Mouse (Mus musculus) layer of hippocampus, adult 2 months (tissue): ENCODE data around the gene Polr3a. TPM values are rescaled to one million over a fixed set of nuclear protein-coding genes. Genes with fewer than 3 reads are reported as not detected.

Experiments
- DNase-seq, 2 experiments: peaks; one replicate each; pipeline ENCODE4 v3.0.0; 2022; ENCODE audit warnings: low spot score in 2 of 2
- H3K27ac ChIP-seq: fragments of 200-600 bp; 2 replicates; pipeline ENCODE4 v1.8.1; 2022
- H3K4me3 ChIP-seq: fragments of 200-600 bp; 2 replicates; pipeline ENCODE4 v1.8.1; 2022; ENCODE audit warnings: mild to moderate bottlenecking
- CTCF ChIP-seq: fragments of 200-600 bp; conservative IDR thresholded peaks from 2 replicates; pipeline ENCODE4 v1.8.1; 2022; ENCODE audit warnings: antibody characterized with exemption, mild to moderate bottlenecking, moderate library complexity
- long read RNA-seq, 2 experiments: library from polyadenylated mRNA; stranded (forward); transcript quantifications; one replicate each; pipeline ENCODE4 v2.0.0; 2021; ENCODE audit warnings: borderline mapping rate in 2 of 2
- total RNA-seq, 2 experiments: library from RNA; stranded (reverse); gene quantifications; 2 replicates each; pipeline ENCODE4 v1.2.3; 2021

Polr3a gene
- total RNA-seq: 10 to 100 TPM; 37.9 to 38.5 TPM
- long read RNA-seq, experiment 1, full-length matches to known transcripts: 10 of 15 reads
- long read RNA-seq, experiment 1, partial matches to known transcripts: 5 of 15 reads
- long read RNA-seq, experiment 1, other reads (novel, unspliced or antisense): 0 of 15 reads
- long read RNA-seq, experiment 2, full-length matches to known transcripts: 26 of 35 reads
- long read RNA-seq, experiment 2, partial matches to known transcripts: 2 of 35 reads
- long read RNA-seq, experiment 2, other reads (novel, unspliced or antisense): 7 of 35 reads

GRCm38 (mm10) chr14:24486773-24487227, at the start of gene Polr3a, which contains the start of gene Rps24:
TSS of gene Polr3a (minus strand) at chr14:24487058.
TSS of gene Rps24 (plus strand) at chr14:24487125.
- H3K4me3 ChIP-seq: peak within 1 kb of the TSS; percentile 75
- TF ChIP-seq CTCF: peak; percentile 94
- H3K27ac ChIP-seq: peak within 1 kb of the TSS; percentile 91
- peak; percentile 89 to 90 for DNase-seq

- TF ChIP-seq CTCF: no peak
- H3K4me3 ChIP-seq: no peak overlapping the region
- peak in 1 of 2 experiments; percentile 38 for DNase-seq
- peak overlapping the region; percentile 28; the same call in 1 of the 2 replicates for H3K27ac ChIP-seq
Observed at GRCm38 (mm10) chr14:24534865-24535545, 48.1 kb upstream of the Polr3a start.

GRCm38 (mm10) chr14:24530228-24530627, 43.4 kb upstream of the Polr3a start:
- H3K27ac ChIP-seq: no peak overlapping the region
- no peak for TF ChIP-seq CTCF
- DNase-seq: no peak
- no peak overlapping the region for H3K4me3 ChIP-seq

- DNase-seq: no peak
- H3K27ac ChIP-seq: peak overlapping the region; percentile 75
- no peak for TF ChIP-seq CTCF
- no peak overlapping the region for H3K4me3 ChIP-seq
Observed at GRCm38 (mm10) chr14:24526440-24526839, 39.6 kb upstream of the Polr3a start.

- TF ChIP-seq CTCF: no peak
- no peak for DNase-seq
- Histone ChIP-seq H3K27ac (peak overlapping the region; percentile 75), H3K4me3 (no peak overlapping the region)
Observed at GRCm38 (mm10) chr14:24525677-24526415, 39.0 kb upstream of the Polr3a start.

- Histone ChIP-seq H3K4me3 (no peak overlapping the region), H3K27ac (peak overlapping the region; percentile 75)
- TF ChIP-seq CTCF: no peak
- DNase-seq: no peak
Observed at GRCm38 (mm10) chr14:24525137-24525536, 38.3 kb upstream of the Polr3a start.

- TF ChIP-seq CTCF: no peak
Observed at GRCm38 (mm10) chr14:24521597-24521996, 34.7 kb upstream of the Polr3a start.

GRCm38 (mm10) chr14:24512527-24513161, 25.8 kb upstream of the Polr3a start:
- DNase-seq: peak in 1 of 2 experiments; percentile 50

More at GRCm38 (mm10) chr14:24521597-24521996, 34.7 kb upstream of the Polr3a start:
- Histone ChIP-seq H3K27ac (no peak overlapping the region), H3K4me3 (no peak overlapping the region)
- DNase-seq: no peak

GRCm38 (mm10) chr14:24510679-24511078, 23.8 kb upstream of the Polr3a start:
- Histone ChIP-seq H3K27ac (no peak overlapping the region), H3K4me3 (no peak overlapping the region)
- DNase-seq: no peak
- no peak for TF ChIP-seq CTCF

More at GRCm38 (mm10) chr14:24512527-24513161, 25.8 kb upstream of the Polr3a start:
- Histone ChIP-seq H3K27ac (peak overlapping the region; percentile 29; the same call in 1 of the 2 replicates), H3K4me3 (no peak overlapping the region)
- no peak for TF ChIP-seq CTCF

GRCm38 (mm10) chr14:24510218-24510617, 23.4 kb upstream of the Polr3a start:
- TF ChIP-seq CTCF: peak; percentile 72
- Histone ChIP-seq H3K27ac (no peak overlapping the region), H3K4me3 (no peak overlapping the region)
- no peak for DNase-seq

- Histone ChIP-seq H3K27ac (no peak overlapping the region), H3K4me3 (no peak overlapping the region)
- no peak for TF ChIP-seq CTCF
- DNase-seq: no peak
Observed at GRCm38 (mm10) chr14:24509557-24509956, 22.7 kb upstream of the Polr3a start.

GRCm38 (mm10) chr14:24508070-24508773, 21.4 kb upstream of the Polr3a start:
- Histone ChIP-seq H3K4me3 (peak overlapping the region; percentile 13; the same call in 1 of the 2 replicates), H3K27ac (no peak overlapping the region)
- TF ChIP-seq CTCF: no peak
- DNase-seq: no peak
